Mouse (Mus musculus): ENCODE data around the gene Ptpn7.
A peak's percentile ranks its signal among the peaks of the same experiment; 100 is the strongest.

Gene Ptpn7

GRCm38 (mm10) chr1:135129543-135130183 lies 2.8 kb upstream of the Ptpn7 start:
- no peak for DNase-seq

- no peak for DNase-seq
Measured at GRCm38 (mm10) chr1:135130376-135131018, 2.0 kb upstream of the Ptpn7 start.

DNA sequence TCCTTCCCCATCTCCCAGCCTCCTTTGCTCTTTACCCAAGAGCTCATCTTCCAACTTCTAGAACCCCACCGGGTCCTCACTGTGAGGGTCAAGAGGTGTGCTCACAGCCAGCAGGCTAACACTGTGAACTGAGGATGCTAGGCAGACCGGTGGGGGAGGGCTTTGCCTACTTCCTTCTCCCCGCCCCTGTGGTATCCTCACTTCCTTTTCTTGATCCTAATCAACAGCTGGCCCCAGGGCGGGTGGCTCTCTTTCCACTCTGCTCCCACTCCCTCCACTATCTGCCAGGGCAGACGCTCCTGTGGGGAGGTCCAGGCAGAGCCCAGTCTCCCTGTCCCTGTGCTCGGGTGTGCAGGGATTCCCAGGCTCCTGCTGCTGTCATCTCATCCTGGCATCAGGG lies 1.5 kb upstream of the Ptpn7 start:
- peak; percentile 48 for DNase-seq

- DNase-seq: no peak
Measured at GRCm38 (mm10) chr1:135131560-135131959, 940 bp upstream of the Ptpn7 start.

- no peak for DNase-seq
Measured at GRCm38 (mm10) chr1:135132893-135133369, 431 bp downstream of the Ptpn7 start.

GRCm38 (mm10) chr1:135133678-135134435 lies 1.4 kb downstream of the Ptpn7 start:
- DNase-seq: no peak

GRCm38 (mm10) chr1:135135111-135135787 lies 2.7 kb downstream of the Ptpn7 start:
- no peak for DNase-seq

DNA sequence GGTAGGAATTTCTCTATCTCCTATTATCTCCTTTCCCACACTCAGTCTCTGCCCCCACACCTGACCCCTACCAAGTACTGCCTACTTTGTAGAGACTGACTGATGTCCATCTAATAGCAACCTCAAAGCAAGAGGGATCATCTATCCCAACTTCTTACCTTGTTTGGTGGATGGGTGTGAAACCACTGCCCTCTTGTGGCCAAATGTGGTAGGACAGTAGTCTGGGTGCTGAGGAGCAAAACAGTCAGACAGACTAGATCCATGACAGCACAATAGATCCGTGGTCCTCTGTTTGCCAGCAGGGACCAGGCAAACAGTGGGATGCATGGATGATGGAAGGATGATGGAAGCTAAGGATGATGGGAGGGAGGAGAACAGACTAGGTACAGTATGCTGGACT lies 4.0 kb downstream of the Ptpn7 start:
- peak; percentile 72 for DNase-seq

DNA sequence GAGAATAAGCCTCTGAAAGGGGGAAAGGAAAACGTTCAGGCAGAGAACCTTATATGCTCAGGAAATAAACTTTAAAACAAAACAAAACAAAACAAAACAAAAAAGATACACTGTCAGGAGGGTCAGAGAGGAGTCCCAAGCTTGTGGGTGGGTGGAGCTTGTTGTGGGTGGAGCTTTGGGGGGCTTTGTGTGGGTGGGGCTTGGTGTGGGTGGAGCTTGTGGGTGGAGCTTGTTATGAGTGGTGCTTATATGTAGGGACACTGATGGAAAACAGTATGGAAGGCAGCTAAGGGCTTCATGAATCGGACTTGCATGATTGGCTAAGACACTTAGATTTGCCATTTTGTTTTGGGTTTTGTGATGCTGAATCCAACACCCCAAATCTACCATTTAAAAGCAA lies 7.4 kb downstream of the Ptpn7 start:
- no peak for DNase-seq

DNA sequence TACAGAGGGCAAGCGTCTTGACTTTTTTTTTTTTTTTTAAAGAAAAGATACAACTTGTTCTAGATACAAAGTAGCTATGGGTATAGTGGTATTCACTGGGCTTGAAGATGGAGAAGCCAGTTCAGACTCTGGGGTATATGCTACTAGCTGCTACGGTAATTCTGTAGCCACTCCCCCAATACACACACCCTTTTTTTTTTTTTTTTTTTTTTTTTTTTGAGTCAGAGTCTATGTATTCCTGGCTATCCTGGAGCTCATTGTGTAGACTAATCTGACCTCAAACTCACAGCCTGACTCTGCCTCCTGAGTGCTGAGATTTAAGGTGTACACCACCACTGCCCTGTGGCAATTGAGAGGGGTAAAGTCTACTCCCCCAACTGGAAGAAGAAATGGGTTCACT lies 10.0 kb downstream of the Ptpn7 start:
- no peak for DNase-seq

GRCm38 (mm10) chr1:135143940-135144339 lies 11.4 kb downstream of the Ptpn7 start:
- no peak for DNase-seq

DNA sequence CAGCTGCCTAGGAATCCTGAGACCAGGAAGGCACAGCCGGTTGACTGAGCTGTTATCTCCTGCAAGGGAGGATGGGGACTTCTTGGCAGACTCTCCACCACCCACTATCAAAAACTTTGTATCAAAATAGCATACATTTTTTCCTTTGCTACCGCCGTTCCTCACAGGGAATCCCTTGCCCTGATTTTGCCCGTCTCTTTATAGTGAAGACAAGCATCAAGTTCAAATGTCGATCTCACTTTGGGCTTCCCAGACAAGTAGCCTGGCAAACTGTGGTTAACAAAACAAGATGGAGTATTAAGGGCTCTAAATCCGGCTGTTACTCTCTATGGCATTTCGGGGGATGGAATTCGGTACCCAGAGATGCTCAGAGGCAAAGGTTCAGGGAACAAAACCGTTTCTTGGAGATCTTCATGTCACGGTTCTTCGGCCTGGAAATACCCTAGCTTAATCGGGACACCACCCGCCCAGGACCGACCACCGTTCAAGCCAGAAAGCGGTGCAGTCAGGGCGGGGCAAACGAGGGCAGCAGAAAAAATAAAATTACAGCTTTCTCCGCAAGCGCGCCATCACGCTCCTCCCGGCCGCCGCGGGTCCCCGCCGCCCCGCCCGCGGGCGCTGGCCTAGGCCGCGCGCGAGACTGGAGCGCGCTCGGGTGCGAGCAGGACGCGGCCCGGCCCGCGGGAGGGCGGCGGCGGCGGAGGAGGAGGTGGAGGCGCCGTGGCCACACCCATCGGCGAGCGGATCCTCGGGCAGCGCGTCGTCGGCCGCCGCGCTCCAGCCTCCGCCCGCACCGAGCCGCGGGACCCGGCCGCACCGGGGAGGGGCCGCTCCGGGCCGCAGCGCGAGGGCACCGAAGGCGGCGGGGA lies 13.8 kb downstream of the Ptpn7 start, which contains the start of gene Arl8a:
Gene Arl8a (plus strand): TSS at position 748 of the 869 bp plus-strand sequence.
- peak; percentile 93 for DNase-seq

- DNase-seq: peak; percentile 93
Measured at GRCm38 (mm10) chr1:135146946-135147701, 14.6 kb downstream of the Ptpn7 start.

- no peak for DNase-seq
Measured at GRCm38 (mm10) chr1:135147702-135148058, 15.2 kb downstream of the Ptpn7 start.

GRCm38 (mm10) chr1:135148476-135148875 lies 16.0 kb downstream of the Ptpn7 start:
- no peak for DNase-seq

- no peak for DNase-seq
Measured at GRCm38 (mm10) chr1:135148996-135149395, 16.5 kb downstream of the Ptpn7 start.

DNA sequence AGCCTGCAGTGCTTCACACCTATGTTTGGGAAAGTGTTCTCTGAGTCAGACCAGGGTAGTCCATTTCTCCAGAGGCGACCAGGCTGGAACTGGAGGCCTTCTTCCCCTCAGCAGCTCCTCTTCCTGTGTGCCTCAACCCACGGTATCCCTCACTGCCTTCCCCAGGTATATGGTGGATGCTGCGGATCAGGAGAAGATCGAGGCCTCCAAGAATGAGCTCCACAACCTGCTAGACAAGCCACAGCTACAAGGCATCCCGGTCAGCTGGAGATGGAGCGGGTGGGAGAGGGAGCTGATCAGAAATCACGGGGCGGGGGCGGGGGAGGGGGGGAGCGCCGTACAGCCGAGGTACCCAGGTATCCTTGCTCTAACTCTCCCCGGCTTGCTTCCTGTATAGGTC lies 21.5 kb downstream of the Ptpn7 start:
- no peak for DNase-seq

- peak; percentile 86 for DNase-seq
Measured at GRCm38 (mm10) chr1:135154411-135154959, 22.0 kb downstream of the Ptpn7 start.

DNA sequence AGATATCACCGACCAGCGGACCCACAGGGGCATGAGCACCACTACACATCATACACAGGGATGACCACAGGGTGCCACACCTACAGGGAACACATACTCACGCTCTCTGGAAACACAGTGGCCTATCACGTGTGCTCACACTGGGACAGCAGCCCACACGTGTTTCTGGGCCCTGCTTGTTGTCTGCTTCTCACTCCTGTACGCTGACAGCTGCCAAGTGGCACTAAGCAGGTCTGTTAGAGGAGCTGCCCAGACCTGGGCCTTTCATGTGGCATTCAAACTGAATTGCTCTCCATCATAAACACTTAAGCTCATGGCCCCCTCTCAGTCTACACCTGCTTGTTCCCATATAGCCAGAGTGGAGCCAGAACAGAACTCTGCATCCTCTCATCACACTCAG lies 23.8 kb downstream of the Ptpn7 start:
- DNase-seq: no peak

GRCm38 (mm10) chr1:135158633-135159032 lies 26.1 kb downstream of the Ptpn7 start:
- DNase-seq: no peak

DNA sequence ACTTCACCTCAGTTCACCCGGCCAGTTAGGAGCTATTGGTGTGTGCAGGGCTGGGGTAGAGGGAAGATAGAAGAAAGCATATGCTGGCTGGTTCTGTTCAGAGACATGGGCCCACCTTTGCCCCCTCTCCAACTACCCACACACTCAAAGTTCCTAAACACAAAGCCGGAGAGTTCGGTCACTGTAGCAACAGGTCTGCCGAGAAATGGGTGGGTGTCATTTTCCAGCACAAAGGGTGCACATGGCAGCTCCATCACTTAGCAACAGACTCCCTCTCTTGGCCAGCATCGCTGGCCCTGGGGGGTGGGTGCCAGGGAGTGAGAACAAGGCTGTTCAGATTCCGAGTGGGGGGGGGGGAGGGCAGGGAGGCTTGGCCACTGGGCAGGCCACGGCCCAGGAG lies 26.6 kb downstream of the Ptpn7 start:
- DNase-seq: no peak
